Mouse (Mus musculus) midbrain, postnatal 0 days (tissue): ENCODE measurements around the gene Lhx4. TPM values are rescaled to one million over a fixed set of nuclear protein-coding genes. Genes with fewer than 3 reads are reported as not detected.
A peak's percentile ranks its signal among the peaks of the same experiment; 100 is the strongest.

Experiments
- ATAC-seq: fragments of 200-750 bp; cut with Nextera tagmentation; 2 replicates; pipeline ENCODE4 v1.8.0; 2017; ENCODE audit warnings: moderate number of reproducible peaks, mild to moderate bottlenecking, moderate TSS enrichment, moderate library complexity; ENCODE audit not compliant: low FRiP score
- DNase-seq: peaks from one replicate; pipeline ENCODE4 v3.0.0-alpha.2; 2015; ENCODE audit warnings: low spot score
- H3K27ac ChIP-seq: fragments of 300-500 bp; sonication (generic); 2 replicates; pipeline ENCODE4 v1.5.1; 2014; ENCODE audit warnings: low read depth, mild to moderate bottlenecking, low read length, mixed read lengths
- H3K27me3 ChIP-seq: fragments of 300-500 bp; sonication (generic); 2 replicates; pipeline ENCODE4 v1.6.1; 2014; ENCODE audit warnings: low read length, control low read depth, mixed read lengths; ENCODE audit not compliant: insufficient read depth
- H3K36me3 ChIP-seq: fragments of 300-500 bp; sonication (generic); 2 replicates; pipeline ENCODE4 v1.6.1; 2014; ENCODE audit warnings: low read length, control low read depth, mixed read lengths; ENCODE audit not compliant: insufficient read depth
- H3K4me1 ChIP-seq: fragments of 300-500 bp; sonication (generic); 2 replicates; pipeline ENCODE4 v1.6.1; 2014; ENCODE audit warnings: mild to moderate bottlenecking, control low read depth, antibody characterized with exemption, low read length, mixed read lengths; ENCODE audit not compliant: insufficient read depth
- H3K4me2 ChIP-seq: fragments of 300-500 bp; sonication (generic); 2 replicates; pipeline ENCODE4 v1.6.1; 2014; ENCODE audit warnings: low read depth, mild to moderate bottlenecking, low read length, mixed read lengths; ENCODE audit not compliant: poor library complexity, severe bottlenecking
- H3K4me3 ChIP-seq: fragments of 300-500 bp; sonication (generic); 2 replicates; pipeline ENCODE4 v1.5.1; 2014; ENCODE audit warnings: low read depth, mild to moderate bottlenecking, low read length, moderate library complexity
- H3K9ac ChIP-seq: fragments of 300-500 bp; sonication (generic); replicated peaks from 2 replicates; pipeline ENCODE4 v1.6.1; 2014; ENCODE audit warnings: mild to moderate bottlenecking, low read length, moderate library complexity, mixed read lengths; ENCODE audit not compliant: poor library complexity, severe bottlenecking
- H3K9me3 ChIP-seq: fragments of 300-500 bp; sonication (generic); 2 replicates; pipeline ENCODE4 v1.6.1; 2016; ENCODE audit warnings: low read length, control low read depth
- CTCF ChIP-seq: IDR thresholded peaks from 2 replicates; pipeline ENCODE4 v1.5.1; 2016; ENCODE audit warnings: antibody characterized with exemption, mild to moderate bottlenecking
- WGBS: fragments of 180-500 bp; shearing (Covaris S2); extraction: QIAGEN DNeasy Blood & Tissue Kit; methylation state at CpG from one replicate; pipeline ENCODE4 v1.1.7; 2014; 5-methylcytosine and 5-hydroxymethylcytosine counted together
- polyA plus RNA-seq: library from polyadenylated mRNA; unstranded; fragments of >200 nt; fragmentation: Nextera tagmentation; extraction: Ambion mirVana; gene quantifications from 2 replicates; pipeline ENCODE4 v1.2.1, GENCODE M21; 2015
- total RNA-seq: library from RNA; depleted of rRNA; stranded (reverse); fragments of >200 nt; gene quantifications from 2 replicates; pipeline ENCODE4 v1.2.3, GENCODE M21; 2014

Lhx4 gene
- total and polyA plus RNA-seq, 2 experiments from 2014 or later = 0.99 to 2.7 TPM

- no peak for DNase-seq
- Histone ChIP-seq H3K27ac (no peak overlapping the region), H3K4me3 (no peak overlapping the region), H3K27me3 (peaks cover 25% of the 10 kb centered on the region), H3K4me2 (no peak overlapping the region), H3K9me3 (no peaks in the 10 kb centered on the region), H3K9ac (no peak overlapping the region), H3K4me1 (0 out of 2 replicates have a peak, but pooled peaks cover 4% of the 10 kb centered on the region), H3K36me3 (no peaks in the 10 kb centered on the region)
- 62% methylated on average over 5 of the region's 5 CpGs for WGBS
- ATAC-seq = no peak
- TF ChIP-seq CTCF = no peak
Observed at GRCm38 (mm10) chr1:155720006-155720405, 31.5 kb downstream of the Lhx4 start.

- no peak for TF ChIP-seq CTCF
- no peaks in the 10 kb centered on the region for H3K36me3 ChIP-seq
- no peak overlapping the region for H3K4me3 ChIP-seq
- DNase-seq = no peak
- H3K27me3 ChIP-seq = peaks cover 20% of the 10 kb centered on the region
- H3K27ac ChIP-seq = no peak overlapping the region
- 0 out of 2 replicates have a peak, but pooled peaks cover 4% of the 10 kb centered on the region for H3K4me1 ChIP-seq
- no peak overlapping the region for H3K4me2 ChIP-seq
- WGBS = 72% methylated on average over 3 of the region's 3 CpGs
- no peak for ATAC-seq
- no peak overlapping the region for H3K9ac ChIP-seq
- H3K9me3 ChIP-seq = no peaks in the 10 kb centered on the region
Observed at GRCm38 (mm10) chr1:155718851-155719250, 32.6 kb downstream of the Lhx4 start.

- no peak overlapping the region for H3K27ac ChIP-seq
- H3K27me3 ChIP-seq = peaks cover 16% of the 10 kb centered on the region
- no peak for DNase-seq
- no peaks in the 10 kb centered on the region for H3K36me3 ChIP-seq
- H3K9ac ChIP-seq = no peak overlapping the region
- ATAC-seq = no peak
- no peaks in the 10 kb centered on the region for H3K9me3 ChIP-seq
- WGBS = 92% methylated on average over 12 of the region's 12 CpGs
- no peak overlapping the region for H3K4me3 ChIP-seq
- peaks cover 6% of the 10 kb centered on the region; the same call in 1 of the 2 replicates for H3K4me1 ChIP-seq
- no peak overlapping the region for H3K4me2 ChIP-seq
- no peak for TF ChIP-seq CTCF
Observed at GRCm38 (mm10) chr1:155717301-155717700, 34.2 kb downstream of the Lhx4 start.

GRCm38 (mm10) chr1:155715366-155715765 is 36.1 kb downstream of the Lhx4 start:
- no peaks in the 10 kb centered on the region for H3K9me3 ChIP-seq
- no peak overlapping the region for H3K27ac ChIP-seq
- H3K4me2 ChIP-seq = no peak overlapping the region
- H3K36me3 ChIP-seq = no peaks in the 10 kb centered on the region
- no peak overlapping the region for H3K4me3 ChIP-seq
- peaks cover 6% of the 10 kb centered on the region; the same call in 1 of the 2 replicates for H3K27me3 ChIP-seq
- ATAC-seq (no peak), DNase-seq (no peak)
- TF ChIP-seq CTCF = no peak
- H3K4me1 ChIP-seq = peaks cover 5% of the 10 kb centered on the region; the same call in 1 of the 2 replicates
- no peak overlapping the region for H3K9ac ChIP-seq

- no peak for DNase-seq
- H3K4me2 ChIP-seq = no peak overlapping the region
- H3K9me3 ChIP-seq = no peaks in the 10 kb centered on the region
- ATAC-seq = no peak
- H3K4me3 ChIP-seq = no peak overlapping the region
- H3K4me1 ChIP-seq = peaks cover 5% of the 10 kb centered on the region; the same call in 1 of the 2 replicates
- H3K9ac ChIP-seq = no peak overlapping the region
- H3K36me3 ChIP-seq = no peaks in the 10 kb centered on the region
- 53% methylated on average over 2 of the region's 2 CpGs for WGBS
- TF ChIP-seq CTCF = no peak
- H3K27ac ChIP-seq = no peak overlapping the region
- no peaks in the 10 kb centered on the region; the same call in 1 of the 2 replicates for H3K27me3 ChIP-seq
Observed at GRCm38 (mm10) chr1:155713306-155713705, 38.2 kb downstream of the Lhx4 start.

GRCm38 (mm10) chr1:155704182-155704581 is 47.3 kb downstream of the Lhx4 start:
- no peak overlapping the region for H3K9ac ChIP-seq
- no peak overlapping the region for H3K4me3 ChIP-seq
- TF ChIP-seq CTCF = no peak
- H3K9me3 ChIP-seq = no peaks in the 10 kb centered on the region
- no peak overlapping the region for H3K4me2 ChIP-seq
- H3K27me3 ChIP-seq = no peaks in the 10 kb centered on the region
- H3K27ac ChIP-seq = no peak overlapping the region
- ATAC-seq (peak; percentile 52; the same call in 1 of the 2 replicates), DNase-seq (no peak)
- WGBS = 49% methylated on average over 5 of the region's 5 CpGs
- H3K4me1 ChIP-seq = no peaks in the 10 kb centered on the region
- no peaks in the 10 kb centered on the region for H3K36me3 ChIP-seq
